Mouse (Mus musculus) midbrain, embryonic 10.5 days (tissue): ENCODE measurements around the gene Krtap19-9b. TPM values are rescaled to one million over a fixed set of nuclear protein-coding genes. Genes with fewer than 3 reads are reported as not detected.

Experiments
- DNase-seq: peaks from one replicate; pipeline ENCODE4 v3.0.0-alpha.2; 2017; ENCODE audit warnings: low spot score
- H3K27ac ChIP-seq: fragments of 300-500 bp; sonication (generic); replicated peaks from 2 replicates; pipeline ENCODE4 v1.5.1; 2016; ENCODE audit warnings: mild to moderate bottlenecking
- H3K27me3 ChIP-seq: fragments of 300-500 bp; sonication (generic); 2 replicates; pipeline ENCODE4 v1.6.1; 2016; ENCODE audit warnings: low read depth, mild to moderate bottlenecking; ENCODE audit not compliant: poor library complexity, severe bottlenecking
- H3K36me3 ChIP-seq: fragments of 300-500 bp; sonication (generic); 2 replicates; pipeline ENCODE4 v1.6.1; 2016; ENCODE audit warnings: mild to moderate bottlenecking, moderate library complexity
- H3K4me1 ChIP-seq: fragments of 300-500 bp; sonication (generic); 2 replicates; pipeline ENCODE4 v1.6.1; 2016
- H3K4me3 ChIP-seq: fragments of 300-500 bp; sonication (generic); 2 replicates; pipeline ENCODE4 v1.5.1; 2016; ENCODE audit warnings: mild to moderate bottlenecking, moderate library complexity
- H3K9me3 ChIP-seq: fragments of 300-500 bp; sonication (generic); replicated peaks from 2 replicates; pipeline ENCODE4 v1.6.1; 2016; ENCODE audit warnings: mild to moderate bottlenecking
- WGBS: fragments of 180-500 bp; shearing (Covaris S2); methylation state at CpG from one replicate; pipeline ENCODE4 v1.1.7; 2016; 5-methylcytosine and 5-hydroxymethylcytosine counted together
- polyA plus RNA-seq: library from polyadenylated mRNA; unstranded; fragments of >200 nt; fragmentation: Nextera tagmentation; extraction: Ambion mirVana; gene quantifications from 2 replicates; pipeline ENCODE4 v1.2.1, GENCODE M21; 2016

The Krtap19-9b gene
- polyA plus RNA-seq = not detected in 2 replicates

- Histone ChIP-seq H3K4me3 (no peak within 1 kb of the TSS), H3K27me3 (no peaks in the 10 kb centered on the region), H3K9me3 (no peaks in the 10 kb centered on the region), H3K36me3 (no peaks in the 10 kb centered on the region), H3K27ac (no peak within 1 kb of the TSS), H3K4me1 (no peaks in the 10 kb centered on the region)
- WGBS = 92% methylated on average over 3 of the region's 3 CpGs
- DNase-seq = no peak
These were observed at the start of gene Krtap19-9b for GRCm38 (mm10) chr16:88932165-88932564. TSS of gene Krtap19-9b (minus strand) at chr16:88932265.

DNA sequence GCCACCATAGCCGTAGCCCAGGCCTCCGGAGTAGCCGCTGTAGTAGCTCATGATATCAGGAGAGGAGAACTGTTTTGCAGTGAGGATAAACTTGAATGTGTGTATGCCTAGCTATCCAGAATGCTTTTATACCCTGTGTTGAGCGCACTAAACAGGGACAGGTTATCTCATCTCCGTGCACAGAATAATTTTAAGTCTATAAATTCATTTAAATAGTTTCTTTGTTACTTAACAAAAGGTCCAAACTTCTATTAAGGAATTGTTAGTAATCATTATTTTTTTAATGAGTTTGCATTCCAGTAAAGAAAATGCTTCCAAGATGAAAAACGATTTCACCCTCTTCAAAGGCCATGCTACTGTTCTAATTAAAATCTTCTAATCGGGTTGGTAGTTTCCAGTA is 30.7 kb upstream of the Krtap19-9b start, which contains the start of gene Krtap16-3:
Gene Krtap16-3, minus strand, starts transcription at position 101 of the 400 bp plus-strand sequence.
- H3K27me3 ChIP-seq = no peaks in the 10 kb centered on the region
- no peaks in the 10 kb centered on the region for H3K36me3 ChIP-seq
- H3K4me3 ChIP-seq = no peak within 1 kb of the TSS
- DNase-seq = no peak
- H3K27ac ChIP-seq = no peak within 1 kb of the TSS
- WGBS = 91% methylated on average over 7 of the region's 7 CpGs
- H3K4me1 ChIP-seq = no peaks in the 10 kb centered on the region
- no peaks in the 10 kb centered on the region; the same call in 1 of the 2 replicates for H3K9me3 ChIP-seq

- DNase-seq = no peak
- H3K4me3 ChIP-seq = no peak overlapping the region
These were observed 9.0 kb upstream of the Krtap19-9b start for GRCm38 (mm10) chr16:88941106-88941505.

GRCm38 (mm10) chr16:88938252-88938651 is 6.2 kb upstream of the Krtap19-9b start:
- no peaks in the 10 kb centered on the region for H3K36me3 ChIP-seq
- H3K27me3 ChIP-seq = no peaks in the 10 kb centered on the region
- peak; percentile 22 for DNase-seq
- H3K9me3 ChIP-seq = no peaks in the 10 kb centered on the region
- H3K4me1 ChIP-seq = no peaks in the 10 kb centered on the region
- H3K4me3 ChIP-seq = no peak overlapping the region
- H3K27ac ChIP-seq = no peak overlapping the region
- WGBS = 76% methylated on average over 7 of the region's 7 CpGs

More at GRCm38 (mm10) chr16:88941106-88941505, 9.0 kb upstream of the Krtap19-9b start:
- H3K36me3 ChIP-seq = no peaks in the 10 kb centered on the region
- H3K27me3 ChIP-seq = no peaks in the 10 kb centered on the region
- no peak overlapping the region for H3K27ac ChIP-seq
- H3K9me3 ChIP-seq = no peaks in the 10 kb centered on the region
- 90% methylated on average over 6 of the region's 6 CpGs for WGBS
- H3K4me1 ChIP-seq = no peaks in the 10 kb centered on the region

DNA sequence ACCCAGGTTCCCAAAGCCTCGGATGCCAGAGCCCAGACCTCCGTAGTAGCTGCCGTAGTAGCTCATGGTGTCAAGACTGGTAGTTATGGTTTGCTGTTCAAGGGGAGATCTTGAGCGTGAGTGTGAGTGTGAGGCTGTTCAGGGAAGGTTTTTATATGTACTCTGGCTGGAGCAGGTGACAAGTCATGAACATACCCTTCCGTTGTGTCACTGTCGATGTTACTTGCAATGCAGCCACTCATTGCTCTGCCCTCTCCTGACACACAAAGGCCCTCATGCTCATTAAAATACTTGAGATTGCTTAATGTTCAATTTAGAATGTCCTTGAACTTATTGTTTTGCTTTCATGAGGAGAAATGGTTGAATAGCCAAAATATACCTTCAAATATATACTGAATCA is 35.7 kb downstream of the Krtap19-9b start, which contains the start of gene Krtap19-5:
Gene Krtap19-5, minus strand, starts transcription at position 101 of the 400 bp plus-strand sequence.
- WGBS = 96% methylated on average over 6 of the region's 6 CpGs
- DNase-seq = no peak
- no peak within 1 kb of the TSS for H3K4me3 ChIP-seq
- H3K27me3 ChIP-seq = no peaks in the 10 kb centered on the region
- H3K4me1 ChIP-seq = no peaks in the 10 kb centered on the region
- no peak within 1 kb of the TSS for H3K27ac ChIP-seq
- H3K36me3 ChIP-seq = no peaks in the 10 kb centered on the region
- no peaks in the 10 kb centered on the region for H3K9me3 ChIP-seq

DNA sequence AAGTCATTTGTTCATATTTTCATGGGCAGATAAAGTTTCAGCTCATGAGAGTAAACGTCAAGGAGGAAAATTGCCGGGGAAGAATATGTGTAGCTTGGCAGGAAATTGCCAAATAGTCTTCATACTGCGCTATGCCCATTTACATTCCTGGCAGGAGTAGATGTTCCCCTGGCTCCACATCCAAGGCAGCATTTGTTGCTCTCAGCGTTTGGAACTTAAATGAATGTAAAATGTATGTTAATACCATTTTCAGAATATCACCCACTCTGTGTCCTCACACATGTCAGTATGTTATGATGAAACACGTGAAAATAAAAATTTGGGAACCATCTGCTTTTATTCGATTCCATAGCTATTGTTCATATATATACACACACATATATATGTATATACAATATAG is 45.2 kb downstream of the Krtap19-9b start:
- Histone ChIP-seq H3K4me1 (no peaks in the 10 kb centered on the region), H3K36me3 (no peaks in the 10 kb centered on the region), H3K9me3 (no peaks in the 10 kb centered on the region), H3K27me3 (no peaks in the 10 kb centered on the region), H3K27ac (no peak overlapping the region), H3K4me3 (no peak overlapping the region)
- DNase-seq = no peak
- 93% methylated on average over 6 of the region's 6 CpGs for WGBS

DNA sequence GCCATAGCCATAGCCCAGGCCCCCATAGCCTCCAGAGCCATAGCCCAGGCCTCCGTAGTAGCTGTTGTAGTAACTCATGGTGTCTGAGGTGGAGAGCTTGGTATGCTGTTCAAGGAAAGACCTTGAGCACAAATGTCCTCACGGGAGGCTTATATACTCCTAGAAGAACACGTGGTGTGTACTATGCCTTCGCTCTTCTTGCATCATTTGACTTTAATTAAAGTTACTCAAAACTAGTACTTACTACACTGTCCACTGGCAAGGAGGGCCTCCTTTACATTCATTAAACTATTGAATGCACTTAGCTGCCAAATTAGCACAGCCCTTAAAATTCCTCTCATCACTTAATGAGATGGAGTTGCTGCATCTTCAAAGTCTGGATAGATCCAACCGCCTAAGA is 47.1 kb downstream of the Krtap19-9b start, which contains the start of gene Krtap19-4:
Gene Krtap19-4, minus strand, starts transcription at position 101 of the 400 bp plus-strand sequence.
- no peaks in the 10 kb centered on the region for H3K9me3 ChIP-seq
- no peaks in the 10 kb centered on the region for H3K4me1 ChIP-seq
- H3K36me3 ChIP-seq = no peaks in the 10 kb centered on the region
- 93% methylated on average over 5 of the region's 5 CpGs for WGBS
- no peak for DNase-seq
- H3K27me3 ChIP-seq = no peaks in the 10 kb centered on the region
- H3K4me3 ChIP-seq = no peak within 1 kb of the TSS
- no peak within 1 kb of the TSS for H3K27ac ChIP-seq

Other genes with a start within 250 kb of the Krtap19-9b start
- gene 2310061N02Rik, start 224.3 kb downstream of the Krtap19-9b start, polyA plus RNA-seq = not detected in 2 replicates
- not detected in 2 replicates for gene Krtap13-1, start 203.4 kb downstream of the Krtap19-9b start, polyA plus RNA-seq
- gene Krtap13, start 180.6 kb downstream of the Krtap19-9b start, polyA plus RNA-seq = not detected in 2 replicates
- gene 2310034C09Rik, start 173.4 kb downstream of the Krtap19-9b start, polyA plus RNA-seq = not detected in 2 replicates
- gene 2310057N15Rik, start 158.1 kb downstream of the Krtap19-9b start, polyA plus RNA-seq = not detected in 2 replicates
- not detected in 2 replicates for gene Gm5965, start 154.4 kb downstream of the Krtap19-9b start, polyA plus RNA-seq
- not detected in 2 replicates for gene Gm20741, start 120.0 kb downstream of the Krtap19-9b start, polyA plus RNA-seq
- gene Krtap15, start 112.0 kb downstream of the Krtap19-9b start, polyA plus RNA-seq = not detected in 2 replicates
- gene Krtap14, start 106.1 kb downstream of the Krtap19-9b start, polyA plus RNA-seq = not detected in 2 replicates
- not detected in 2 replicates for gene Krtap19-1, start 62.9 kb downstream of the Krtap19-9b start, polyA plus RNA-seq
- gene Krtap19-2, start 58.0 kb downstream of the Krtap19-9b start, polyA plus RNA-seq = not detected in 2 replicates
- not detected in 2 replicates for gene Krtap19-3, start 54.2 kb downstream of the Krtap19-9b start, polyA plus RNA-seq
- not detected in 2 replicates for gene Krtap19-4, start 47.2 kb downstream of the Krtap19-9b start, polyA plus RNA-seq
- not detected in 2 replicates for gene Krtap19-5, start 35.8 kb downstream of the Krtap19-9b start, polyA plus RNA-seq
- gene Krtap16-3, start 30.6 kb upstream of the Krtap19-9b start, polyA plus RNA-seq = not detected in 2 replicates
- gene Krtap22-2, start 78.5 kb upstream of the Krtap19-9b start, polyA plus RNA-seq = not detected in 2 replicates
- gene Gm10229, start 83.0 kb upstream of the Krtap19-9b start, polyA plus RNA-seq = not detected in 2 replicates
- not detected in 2 replicates for gene Krtap6-1, start 99.4 kb upstream of the Krtap19-9b start, polyA plus RNA-seq
- gene Gm10228, start 109.2 kb upstream of the Krtap19-9b start, polyA plus RNA-seq = not detected in 2 replicates
- not detected in 2 replicates for gene Krtap6-5, start 115.6 kb upstream of the Krtap19-9b start, polyA plus RNA-seq
- gene 1110025L11Rik, start 131.7 kb upstream of the Krtap19-9b start, polyA plus RNA-seq = not detected in 2 replicates
- not detected in 2 replicates for gene Krtap6-3, start 151.8 kb upstream of the Krtap19-9b start, polyA plus RNA-seq
- gene Gm6358, start 208.6 kb upstream of the Krtap19-9b start, polyA plus RNA-seq = not detected in 2 replicates
- not detected in 2 replicates for gene Gm10061, start 218.8 kb upstream of the Krtap19-9b start, polyA plus RNA-seq
- not detected in 2 replicates for gene Gm9789, start 225.7 kb upstream of the Krtap19-9b start, polyA plus RNA-seq
- not detected in 2 replicates for gene Gm7735, start 237.2 kb upstream of the Krtap19-9b start, polyA plus RNA-seq
- not detected in 2 replicates for gene 1110057P08Rik, start 242.5 kb upstream of the Krtap19-9b start, polyA plus RNA-seq